Mouse (Mus musculus) megakaryocyte, embryonic 14.5 days (primary cell): ENCODE data around the gene Actr3. TPM values are rescaled to one million over a fixed set of nuclear protein-coding genes. Genes with fewer than 3 reads are reported as not detected.
A peak's percentile ranks its signal among the peaks of the same experiment; 100 is the strongest.

Experiments
- H3K27me3 ChIP-seq: replicated peaks from 2 replicates; pipeline ENCODE3; 2012; ENCODE audit warnings: inconsistent platforms
- H3K36me3 ChIP-seq: replicated peaks from 2 replicates; pipeline ENCODE3; 2012; ENCODE audit warnings: low read length, inconsistent platforms, mixed read lengths
- H3K4me1 ChIP-seq: 2 replicates; pipeline ENCODE4 v1.6.1; 2012; ENCODE audit warnings: inconsistent platforms
- H3K4me3 ChIP-seq: replicated peaks from 2 replicates; pipeline ENCODE3; 2012; ENCODE audit warnings: moderate library complexity, mild to moderate bottlenecking, inconsistent platforms
- H3K9me3 ChIP-seq: 2 replicates; pipeline ENCODE4 v1.6.1; 2012; ENCODE audit warnings: inconsistent platforms
- FLI1 ChIP-seq: IDR thresholded peaks from 2 replicates; pipeline ENCODE4 v1.6.1; 2012; ENCODE audit warnings: low read length, inconsistent platforms, mixed read lengths
- GATA1 ChIP-seq: IDR thresholded peaks from 3 replicates; pipeline ENCODE4 v1.6.1; 2012; ENCODE audit warnings: mixed read lengths, low read length, inconsistent platforms, borderline replicate concordance
- polyA plus RNA-seq: library from polyadenylated mRNA; stranded (reverse); fragments of >175 nt; gene quantifications from 2 replicates; pipeline ENCODE4 v1.2.3, GENCODE M21; 2012; ENCODE audit warnings: low replicate concordance; ENCODE audit not compliant: insufficient read depth

The Actr3 gene
- polyA plus RNA-seq, 1 experiment = 218 TPM

DNA sequence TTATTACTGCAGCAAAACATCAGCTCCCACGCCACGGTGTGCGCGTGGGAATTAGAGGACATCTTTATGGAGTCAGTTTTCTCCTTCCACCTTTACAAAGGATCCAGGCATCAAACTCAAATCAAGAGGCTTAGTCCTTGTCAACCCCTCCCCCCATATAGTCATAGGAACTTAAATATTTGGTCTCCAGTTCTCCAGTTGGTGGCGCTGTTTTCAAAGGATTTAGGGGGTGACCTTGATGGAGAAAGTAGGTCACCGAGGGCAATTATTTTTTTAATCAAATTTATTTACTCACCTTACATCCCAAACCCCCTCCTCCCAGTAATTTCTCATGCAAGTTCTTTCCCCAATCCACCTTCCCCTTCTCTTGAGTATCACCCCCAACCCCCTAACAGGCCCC lies 52.9 kb downstream of the Actr3 start:
- H3K4me3 ChIP-seq = no peak overlapping the region
- peaks cover 14% of the 10 kb centered on the region for H3K4me1 ChIP-seq
- 0 out of 2 replicates have a peak, but pooled peaks cover under 1% of the 10 kb centered on the region for H3K9me3 ChIP-seq
- H3K36me3 ChIP-seq = no peaks in the 10 kb centered on the region
- TF ChIP-seq GATA1 (no peak), FLI1 (no peak)
- H3K27me3 ChIP-seq = no peaks in the 10 kb centered on the region

DNA sequence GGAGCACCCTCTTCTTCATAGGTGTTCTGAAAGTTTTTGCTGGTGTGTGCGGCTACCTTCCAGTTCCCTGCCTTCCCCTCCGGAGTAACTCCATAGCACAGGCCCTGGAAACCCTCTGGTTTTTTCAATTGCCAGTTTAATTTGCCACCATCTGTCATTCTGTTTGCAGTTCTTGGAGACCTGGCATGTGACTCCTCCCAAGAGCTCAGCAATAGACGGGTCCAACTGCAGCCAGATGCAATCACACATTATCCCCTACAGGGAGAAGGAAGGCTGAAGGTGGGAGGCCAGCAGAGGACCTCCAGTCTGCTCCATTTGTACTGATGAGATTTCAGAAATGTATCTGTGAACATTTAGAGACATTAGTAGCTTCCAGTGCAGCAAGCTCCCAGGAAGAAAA lies 56.6 kb downstream of the Actr3 start:
- TF ChIP-seq FLI1 (no peak), GATA1 (no peak)
- no peaks in the 10 kb centered on the region for H3K36me3 ChIP-seq

DNA sequence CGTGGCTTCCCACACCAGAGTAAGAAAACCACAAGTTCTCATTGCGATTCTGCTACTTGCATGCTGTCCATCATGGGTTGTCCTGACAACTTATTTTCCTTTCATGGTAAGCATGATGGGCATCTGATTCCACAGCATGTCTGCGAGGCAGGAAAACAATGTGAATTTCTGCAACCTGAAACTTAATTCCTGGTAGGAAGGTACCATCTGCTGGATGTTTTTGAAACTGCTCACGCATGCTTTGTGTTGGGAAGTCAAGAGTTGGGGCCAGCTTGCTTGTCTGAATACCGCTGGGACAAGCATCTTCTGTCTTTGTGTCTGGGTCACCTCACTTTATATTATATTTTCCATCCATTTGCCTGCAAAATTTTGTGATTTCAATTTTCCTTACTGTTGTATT lies 62.7 kb downstream of the Actr3 start:
- Histone ChIP-seq H3K9me3 (peaks cover 16% of the 10 kb centered on the region), H3K4me3 (no peak overlapping the region), H3K4me1 (peaks cover 8% of the 10 kb centered on the region; the same call in 1 of the 2 replicates), H3K36me3 (no peaks in the 10 kb centered on the region), H3K27me3 (peaks cover 7% of the 10 kb centered on the region)
- no peak for TF ChIP-seq FLI1
- no peak for TF ChIP-seq GATA1

More for the DNA sequence above, 56.6 kb downstream of the Actr3 start:
- peaks cover 16% of the 10 kb centered on the region for H3K9me3 ChIP-seq
- H3K27me3 ChIP-seq = peaks cover 4% of the 10 kb centered on the region
- no peaks in the 10 kb centered on the region for H3K4me1 ChIP-seq
- no peak overlapping the region for H3K4me3 ChIP-seq

DNA sequence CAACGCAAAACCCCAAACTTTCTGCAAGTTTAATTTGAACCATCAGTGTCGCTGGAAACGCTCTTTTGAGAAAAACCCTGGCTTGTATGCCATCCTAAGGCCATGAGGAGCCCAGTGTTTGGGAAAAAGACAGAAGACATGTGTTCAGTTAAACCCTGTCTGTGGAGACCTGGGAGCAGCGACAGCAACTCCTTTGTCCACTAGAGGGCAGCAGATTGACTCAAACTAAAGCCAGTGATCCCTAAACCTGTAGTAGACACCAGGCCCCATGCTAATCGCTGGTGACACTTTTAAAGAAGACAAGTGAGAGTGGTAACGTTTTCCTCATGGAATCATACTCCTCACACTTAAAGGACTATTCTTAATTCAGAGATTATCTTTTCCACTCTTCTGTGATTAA lies 64.7 kb downstream of the Actr3 start:
- Histone ChIP-seq H3K36me3 (no peaks in the 10 kb centered on the region), H3K27me3 (peaks cover 3% of the 10 kb centered on the region), H3K4me3 (no peak overlapping the region), H3K9me3 (no peaks in the 10 kb centered on the region), H3K4me1 (peaks cover 8% of the 10 kb centered on the region; the same call in 1 of the 2 replicates)
- no peak for TF ChIP-seq GATA1
- no peak for TF ChIP-seq FLI1

DNA sequence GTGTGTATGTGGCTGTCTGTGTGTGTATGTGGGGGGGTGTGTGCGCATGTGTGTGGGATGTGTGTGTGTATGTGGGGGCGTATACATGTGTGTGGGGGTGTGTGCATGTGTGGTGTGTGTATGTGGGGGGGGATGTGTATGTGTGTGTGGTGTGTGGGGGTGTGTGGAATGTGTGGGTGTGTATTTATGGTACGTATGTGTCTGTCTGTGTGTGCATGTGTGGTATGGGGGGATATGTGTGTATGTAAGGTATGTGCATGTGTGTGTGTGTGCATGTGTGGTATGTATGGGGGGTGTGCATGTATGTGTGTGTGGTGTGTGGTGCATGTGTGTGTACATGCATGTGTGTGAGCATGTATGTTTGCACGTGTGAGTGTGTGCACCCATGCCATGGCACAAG lies 70.0 kb downstream of the Actr3 start:
- no peak for TF ChIP-seq FLI1
- TF ChIP-seq GATA1 = no peak
- no peaks in the 10 kb centered on the region for H3K36me3 ChIP-seq
- H3K27me3 ChIP-seq = no peaks in the 10 kb centered on the region
- H3K4me1 ChIP-seq = no peaks in the 10 kb centered on the region
- no peaks in the 10 kb centered on the region for H3K9me3 ChIP-seq
- peak overlapping the region; percentile 11 for H3K4me3 ChIP-seq

DNA sequence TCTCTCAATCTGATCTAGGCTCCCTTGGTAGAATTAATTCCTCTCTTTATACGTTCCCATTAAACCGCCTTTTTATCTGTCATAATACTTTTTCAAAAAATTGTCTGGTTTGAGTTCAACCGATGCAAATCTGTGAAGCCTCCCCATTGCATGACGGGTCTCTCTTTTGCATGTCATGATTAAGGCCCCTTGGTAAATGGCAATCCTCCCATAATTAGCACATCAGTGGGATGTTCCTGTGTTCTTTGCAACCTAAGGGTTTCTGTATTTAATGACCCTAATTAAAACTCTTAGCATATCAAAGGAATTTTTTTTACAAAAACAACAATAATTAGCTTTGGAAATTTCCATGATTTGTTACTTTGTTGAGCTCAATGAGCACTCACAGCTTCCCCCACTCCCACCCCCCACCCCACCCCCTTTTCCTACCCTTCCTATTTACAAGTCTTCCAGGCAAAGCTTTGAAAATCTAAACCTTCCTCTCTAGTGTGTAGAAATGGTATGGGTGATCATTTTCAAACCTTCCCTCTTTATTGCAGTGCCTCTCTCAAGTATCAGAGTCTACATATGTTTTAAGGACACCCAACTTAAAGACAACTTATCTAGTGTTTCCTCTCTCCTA lies 84.0 kb downstream of the Actr3 start:
- Histone ChIP-seq H3K36me3 (no peaks in the 10 kb centered on the region), H3K4me3 (no peak overlapping the region)
- TF ChIP-seq FLI1 (no peak), GATA1 (no peak)

DNA sequence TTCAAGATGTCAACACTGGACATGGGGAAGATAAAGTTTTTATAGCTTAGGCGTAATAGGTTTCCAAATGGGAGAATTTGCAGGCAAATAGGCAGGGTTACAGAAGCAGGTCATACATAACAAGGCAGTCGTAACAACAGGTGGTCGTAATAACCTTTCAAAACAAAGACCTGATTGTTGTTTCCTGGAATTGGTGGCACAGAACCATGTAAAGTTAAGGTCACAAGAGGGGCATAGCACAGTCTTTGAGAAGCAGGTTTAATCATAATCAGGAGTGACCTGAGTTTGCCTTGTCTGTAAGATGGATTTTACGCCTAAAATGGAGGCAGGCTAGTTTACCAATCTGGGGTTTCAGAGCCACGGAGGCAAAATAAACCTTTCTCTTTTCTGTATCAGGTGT lies 84.7 kb downstream of the Actr3 start:
- no peaks in the 10 kb centered on the region for H3K27me3 ChIP-seq
- no peaks in the 10 kb centered on the region for H3K36me3 ChIP-seq
- TF ChIP-seq FLI1 (no peak), GATA1 (no peak)
- H3K9me3 ChIP-seq = no peaks in the 10 kb centered on the region
- H3K4me1 ChIP-seq = no peaks in the 10 kb centered on the region
- H3K4me3 ChIP-seq = no peak overlapping the region

More for the DNA sequence above, 84.0 kb downstream of the Actr3 start:
- H3K9me3 ChIP-seq = no peaks in the 10 kb centered on the region
- H3K4me1 ChIP-seq = no peaks in the 10 kb centered on the region
- no peaks in the 10 kb centered on the region for H3K27me3 ChIP-seq

DNA sequence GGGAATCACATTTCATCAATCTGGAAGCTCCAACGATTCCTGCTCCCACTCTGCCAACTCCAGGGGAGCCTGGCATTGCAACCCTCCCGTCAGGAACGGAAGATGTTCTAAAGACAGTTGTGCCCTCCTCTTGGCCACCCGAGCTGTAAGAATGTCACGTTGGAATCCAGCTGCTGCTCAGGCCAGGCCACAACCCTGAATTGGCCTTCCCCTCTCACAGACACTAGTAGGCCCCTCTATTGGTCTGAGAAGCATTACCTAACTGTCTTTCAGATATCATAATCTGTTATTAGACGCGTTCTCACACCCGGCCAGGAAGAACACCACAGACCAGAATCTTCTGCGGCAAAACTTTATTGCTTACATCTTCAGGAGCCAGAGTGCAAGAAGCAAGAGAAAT lies 89.7 kb downstream of the Actr3 start:
- H3K27me3 ChIP-seq = no peaks in the 10 kb centered on the region
- no peak overlapping the region for H3K4me3 ChIP-seq
- TF ChIP-seq FLI1 (no peak), GATA1 (no peak)
- no peaks in the 10 kb centered on the region for H3K4me1 ChIP-seq
- peaks cover 4% of the 10 kb centered on the region; the same call in 1 of the 2 replicates for H3K9me3 ChIP-seq
- H3K36me3 ChIP-seq = no peaks in the 10 kb centered on the region

DNA sequence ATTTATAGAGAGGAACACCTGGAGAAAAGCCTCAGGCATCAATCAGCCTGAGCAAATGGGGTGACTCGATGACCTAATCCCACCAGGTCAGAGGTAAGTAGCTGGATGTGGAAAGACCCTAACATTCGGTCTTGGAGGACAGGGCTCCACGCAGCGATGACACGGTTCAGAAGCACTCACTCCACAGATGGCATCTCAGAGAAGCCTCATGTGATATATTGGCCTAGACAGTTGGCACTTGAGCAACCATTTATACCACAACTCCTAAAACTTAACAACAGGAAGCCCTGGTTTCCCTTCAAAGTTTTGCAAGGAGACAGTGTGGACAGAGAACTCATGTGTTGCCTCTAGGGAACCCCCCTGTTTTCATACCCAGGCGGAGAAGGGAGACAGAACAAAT lies 90.1 kb downstream of the Actr3 start:
- no peak for TF ChIP-seq FLI1
- no peak for TF ChIP-seq GATA1
- Histone ChIP-seq H3K36me3 (no peaks in the 10 kb centered on the region), H3K27me3 (no peaks in the 10 kb centered on the region), H3K9me3 (peaks cover 4% of the 10 kb centered on the region; the same call in 1 of the 2 replicates), H3K4me3 (no peak overlapping the region), H3K4me1 (no peaks in the 10 kb centered on the region)

DNA sequence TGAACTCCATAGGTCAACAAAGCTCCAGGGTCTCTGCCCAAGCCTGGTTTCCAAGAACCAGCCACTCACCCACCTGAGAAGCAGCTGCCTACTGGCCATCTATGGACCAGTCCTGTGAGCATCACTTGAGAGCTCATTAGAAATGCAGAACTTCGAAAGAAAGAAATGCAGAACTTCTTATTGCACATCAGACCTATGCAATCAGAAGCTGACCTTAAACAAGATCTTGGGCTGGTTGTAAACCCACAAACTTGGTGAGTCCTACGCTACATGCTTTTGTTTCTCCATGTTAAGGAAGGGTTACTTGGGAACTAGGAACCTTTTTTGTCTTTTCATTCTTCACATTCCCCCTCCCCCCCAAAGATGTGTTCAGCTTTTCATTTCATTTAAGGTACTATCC lies 92.4 kb downstream of the Actr3 start:
- no peaks in the 10 kb centered on the region for H3K36me3 ChIP-seq
- TF ChIP-seq GATA1 (no peak), FLI1 (no peak)
- H3K4me1 ChIP-seq = no peaks in the 10 kb centered on the region
- peaks cover 4% of the 10 kb centered on the region; the same call in 1 of the 2 replicates for H3K9me3 ChIP-seq
- no peaks in the 10 kb centered on the region for H3K27me3 ChIP-seq
- no peak overlapping the region for H3K4me3 ChIP-seq

Other genes starting within 250 kb of the Actr3 start
- 0.61 and 0.91 TPM in 2 replicates for gene Slc35f5, start 124.9 kb upstream of the Actr3 start, polyA plus RNA-seq
- not detected in 2 replicates for gene Gpr39, start 241.3 kb upstream of the Actr3 start, polyA plus RNA-seq